Mouse (Mus musculus) ES-E14 (cell line): ENCODE data around the gene Cmah.

Experiments
- CHD2 ChIP-seq: IDR thresholded peaks from 2 replicates; pipeline ENCODE4 v1.6.1; 2014; ENCODE audit warnings: mild to moderate bottlenecking, low read depth, low read length, inconsistent platforms
- HCFC1 ChIP-seq: IDR thresholded peaks from 2 replicates; pipeline ENCODE4 v1.6.1; 2012; ENCODE audit warnings: low read length, inconsistent platforms, borderline replicate concordance; ENCODE audit not compliant: insufficient read depth

GRCm38 (mm10) chr13:24340462-24340861 is 13.3 kb downstream of the Cmah start:
- no peak for TF ChIP-seq HCFC1
- no peak for TF ChIP-seq CHD2
